Mouse (Mus musculus): ENCODE measurements around the gene Scaf1.

The Scaf1 gene

GRCm38 (mm10) chr7:45015957-45016612, at the start of gene Scaf1:
Scaf1 (minus strand) TSS chr7:45016363.
- peak; percentile 100 for DNase-seq

- peak; percentile 96 for DNase-seq
These were observed 46.2 kb upstream of the Scaf1 start, which contains the start of the genes Nosip and Prrg2 for GRCm38 (mm10) chr7:45062239-45062835. Nosip (plus strand) TSS chr7:45062429. Prrg2 (minus strand) TSS chr7:45062677.

GRCm38 (mm10) chr7:45061532-45062075, 45.4 kb upstream of the Scaf1 start:
- peak; percentile 86 for DNase-seq

GRCm38 (mm10) chr7:45060632-45061122, 44.5 kb upstream of the Scaf1 start:
- DNase-seq: no peak

GRCm38 (mm10) chr7:45058607-45059571, 42.7 kb upstream of the Scaf1 start:
- DNase-seq: no peak

- DNase-seq: no peak
These were observed 40.8 kb upstream of the Scaf1 start for GRCm38 (mm10) chr7:45056972-45057348.

GRCm38 (mm10) chr7:45056329-45056971, 40.3 kb upstream of the Scaf1 start:
- no peak for DNase-seq

GRCm38 (mm10) chr7:45053931-45054510, 37.9 kb upstream of the Scaf1 start:
- DNase-seq: peak; percentile 96

GRCm38 (mm10) chr7:45053117-45053930, 37.2 kb upstream of the Scaf1 start:
- DNase-seq: peak; percentile 85

GRCm38 (mm10) chr7:45052862-45053116, 36.6 kb upstream of the Scaf1 start, which contains the start of gene Prr12:
Prr12 (minus strand) TSS chr7:45052881.
- no peak for DNase-seq

GRCm38 (mm10) chr7:45052181-45052861, 36.2 kb upstream of the Scaf1 start:
- peak; percentile 60 for DNase-seq

- DNase-seq: no peak
These were observed 35.4 kb upstream of the Scaf1 start for GRCm38 (mm10) chr7:45051601-45051974.

- DNase-seq: peak; percentile 86
These were observed 34.9 kb upstream of the Scaf1 start for GRCm38 (mm10) chr7:45050945-45051600.

GRCm38 (mm10) chr7:45048923-45049657, 32.9 kb upstream of the Scaf1 start:
- no peak for DNase-seq

- no peak for DNase-seq
These were observed 32.1 kb upstream of the Scaf1 start for GRCm38 (mm10) chr7:45048001-45048890.

- no peak for DNase-seq
These were observed 31.3 kb upstream of the Scaf1 start for GRCm38 (mm10) chr7:45047491-45047890.

GRCm38 (mm10) chr7:45046853-45047350, 30.7 kb upstream of the Scaf1 start:
- no peak for DNase-seq

- no peak for DNase-seq
These were observed 29.6 kb upstream of the Scaf1 start for GRCm38 (mm10) chr7:45045741-45046140.
